ENCODE assay signal across 8 mouse cellular contexts in the genomic region with DNA sequence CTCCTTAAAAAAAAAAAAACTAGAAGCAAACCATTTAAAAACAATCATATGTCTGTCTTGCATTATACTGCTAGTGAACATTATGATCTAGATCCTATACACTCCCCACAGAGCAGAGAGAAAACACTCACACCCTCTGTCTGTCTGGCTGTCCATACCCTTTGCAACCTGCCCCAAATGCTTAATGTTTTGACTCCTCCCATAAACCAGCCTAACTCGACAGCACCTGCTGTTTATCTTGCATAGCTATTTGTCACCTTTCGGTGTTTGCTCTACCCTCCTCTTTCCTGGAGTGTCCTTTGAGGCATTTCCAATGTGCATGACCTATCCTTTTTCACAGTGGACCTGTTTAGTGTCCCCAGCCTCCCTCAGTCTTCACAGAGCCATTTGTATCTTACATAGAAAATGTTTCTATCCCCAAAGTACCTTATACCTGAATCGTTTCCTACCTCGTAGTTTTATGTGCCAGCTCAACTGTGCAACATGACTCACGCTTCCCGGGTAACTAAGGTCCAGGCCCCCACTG. TPM values are rescaled to one million over a fixed set of nuclear protein-coding genes. Genes with fewer than 3 reads are reported as not detected.
DNase-seq lines count a peak whose midpoint lies in the region; ATAC-seq and TF ChIP-seq lines count a peak whose summit lies in the region.

No protein-coding gene starts in this region.

- peak overlapping the region; percentile 96 for H3K4me2 ChIP-seq in heart, postnatal 0 days (ENCODE audit: low read depth, low read length)
- peak overlapping the region; percentile 81 for H3K4me2 ChIP-seq in hindbrain, embryonic 14.5 days (replicated peaks)
- H3K4me2 ChIP-seq in midbrain, embryonic 12.5 days (replicated peaks), result peak overlapping the region; percentile 72

- H3K4me1 ChIP-seq in heart, postnatal 0 days (ENCODE audit: control insufficient read depth, insufficient read depth), result peaks cover 10% of the 10 kb centered on the region; the same call in 1 of the 2 replicates
- H3K4me1 ChIP-seq in hindbrain, embryonic 14.5 days (replicated peaks; ENCODE audit: control insufficient read depth, insufficient read depth, low read length), result peaks cover 10% of the 10 kb centered on the region
- H3K4me1 ChIP-seq in midbrain, embryonic 12.5 days, result peaks cover 14% of the 10 kb centered on the region

- no peak for TF ChIP-seq CTCF in heart, postnatal 0 days (IDR thresholded peaks at IDR 0.05; ENCODE audit: low read depth)

- DNase-seq in heart, postnatal 0 days (ENCODE audit: low spot score), result no peak
- DNase-seq in heart, adult 8-10 months (ENCODE audit: low spot score), result no peak
- peak; percentile 38 for DNase-seq in c-Kit-positive CD71-positive TER-119-positive erythroid progenitor cells, embryonic 14.5 days (ENCODE audit: low spot score)
- no peak for DNase-seq in hindbrain, embryonic 14.5 days (ENCODE audit: low spot score)
- no peak for DNase-seq in adrenal gland, postnatal 4 days (ENCODE audit: low spot score in 2 of 2)
- DNase-seq in spleen, adult 12 weeks (ENCODE audit: low spot score), result no peak

- no peak overlapping the region for H3K27ac ChIP-seq in heart, postnatal 0 days (ENCODE audit: low read depth)
- H3K27ac ChIP-seq in hindbrain, embryonic 14.5 days, result no peak overlapping the region
- peak overlapping the region; percentile 58; the same call in 1 of the 2 replicates for H3K27ac ChIP-seq in midbrain, embryonic 12.5 days (replicated peaks)

- no peak for ATAC-seq in heart, postnatal 0 days (ENCODE audit: insufficient read depth, low read depth)
- ATAC-seq in hindbrain, embryonic 14.5 days (ENCODE audit: low FRiP score), result peak; percentile 36
- peak; percentile 35; the same call in 1 of the 2 replicates for ATAC-seq in midbrain, embryonic 12.5 days (ENCODE audit: low FRiP score, low read depth)
- ATAC-seq in monocyte, adult 5-6 weeks (replicated peaks; ENCODE audit: insufficient number of reproducible peaks, low FRiP score, low TSS enrichment, poor library complexity, severe bottlenecking), result no peak

- H3K9me3 ChIP-seq in heart, postnatal 0 days (replicated peaks; ENCODE audit: control insufficient read depth, low read length), result no peaks in the 10 kb centered on the region
- no peaks in the 10 kb centered on the region for H3K9me3 ChIP-seq in hindbrain, embryonic 14.5 days (ENCODE audit: control insufficient read depth, low read length)
- H3K9me3 ChIP-seq in midbrain, embryonic 12.5 days, result no peaks in the 10 kb centered on the region

- peak overlapping the region; percentile 81 for H3K4me3 ChIP-seq in heart, postnatal 0 days (ENCODE audit: low read depth, low read length)
- peak overlapping the region; percentile 70 for H3K4me3 ChIP-seq in hindbrain, embryonic 14.5 days (replicated peaks; ENCODE audit: low read length)
- H3K4me3 ChIP-seq in midbrain, embryonic 12.5 days, result peak overlapping the region; percentile 68

- TF ChIP-seq EP300 in heart, postnatal 0 days (IDR thresholded peaks at IDR 0.05; ENCODE audit: low read depth), result no peak

- no peaks in the 10 kb centered on the region for H3K27me3 ChIP-seq in heart, postnatal 0 days (ENCODE audit: control insufficient read depth, insufficient read depth, low read length)
- H3K27me3 ChIP-seq in hindbrain, embryonic 14.5 days (ENCODE audit: control insufficient read depth, insufficient read depth, low read length), result no peaks in the 10 kb centered on the region
- no peaks in the 10 kb centered on the region for H3K27me3 ChIP-seq in midbrain, embryonic 12.5 days

- 11% methylated on average over 6 of the region's 6 CpGs for WGBS in heart, postnatal 0 days
- 12% methylated on average over 6 of the region's 6 CpGs for WGBS in hindbrain, embryonic 14.5 days
- WGBS in midbrain, embryonic 12.5 days, result 13% methylated on average over 6 of the region's 6 CpGs

- peak overlapping the region; percentile 83 for H3K9ac ChIP-seq in heart, postnatal 0 days (replicated peaks; ENCODE audit: low read depth, low read length)
- peak overlapping the region; percentile 91 for H3K9ac ChIP-seq in hindbrain, embryonic 14.5 days
- H3K9ac ChIP-seq in midbrain, embryonic 12.5 days (replicated peaks), result peak overlapping the region; percentile 69

- H3K36me3 ChIP-seq in heart, postnatal 0 days (replicated peaks; ENCODE audit: control insufficient read depth, insufficient read depth, low read length), result 0 out of 2 replicates have a peak, but pooled peaks cover 5% of the 10 kb centered on the region
- H3K36me3 ChIP-seq in hindbrain, embryonic 14.5 days (replicated peaks; ENCODE audit: control insufficient read depth, insufficient read depth), result peaks cover 13% of the 10 kb centered on the region
- H3K36me3 ChIP-seq in midbrain, embryonic 12.5 days, result peaks cover 19% of the 10 kb centered on the region

RNA-seq across cellular contexts. Expression of a gene that starts 0.4 kb away (rescaled TPM):
- 81.9 and 98.4 TPM in 2 replicates for total RNA-seq in heart, postnatal 0 days (2014; rRNA removed; ENCODE audit: low replicate concordance)
- polyA plus RNA-seq in heart, postnatal 0 days (2015; fragmentation: Nextera tagmentation; extraction: Ambion mirVana), result 132 and 138 TPM in 2 replicates
- total RNA-seq in heart, adult 8-10 months (2022), result 10 to 100 TPM; 48.4 to 59.4 (median 52.4) TPM
- polyA plus RNA-seq in hindbrain, embryonic 14.5 days (2014; fragmentation: Nextera tagmentation; extraction: Ambion mirVana), result 255 and 259 TPM in 2 replicates
- polyA plus RNA-seq in midbrain, embryonic 12.5 days (2016; fragmentation: Nextera tagmentation; extraction: Ambion mirVana), result 219 and 231 TPM in 2 replicates
- 5.0 to 6.9 TPM in 2 of 3 replicates, not detected in the other for total RNA-seq in monocyte, adult 5-6 weeks (2017)
- 10 to 100 TPM; 39.7 to 41.1 TPM for total RNA-seq in adrenal gland, postnatal 4 days (2021)

RNA-seq across cellular contexts. Expression of a gene that starts 18.2 kb away (rescaled TPM):
- not detected in 2 replicates for total RNA-seq in heart, postnatal 0 days (2014; rRNA removed; ENCODE audit: low replicate concordance)
- polyA plus RNA-seq in heart, postnatal 0 days (2015; fragmentation: Nextera tagmentation; extraction: Ambion mirVana), result not detected in 2 replicates
- total RNA-seq in heart, adult 8-10 months (2022), result not detected
- not detected in 2 replicates for polyA plus RNA-seq in hindbrain, embryonic 14.5 days (2014; fragmentation: Nextera tagmentation; extraction: Ambion mirVana)
- not detected in 2 replicates for polyA plus RNA-seq in midbrain, embryonic 12.5 days (2016; fragmentation: Nextera tagmentation; extraction: Ambion mirVana)
- total RNA-seq in monocyte, adult 5-6 weeks (2017), result not detected in 3 replicates
- not detected for total RNA-seq in adrenal gland, postnatal 4 days (2021)

RNA-seq across cellular contexts. Expression of a gene that starts 36.4 kb away (rescaled TPM):
- total RNA-seq in heart, postnatal 0 days (2014; rRNA removed; ENCODE audit: low replicate concordance), result 51.2 and 62.3 TPM in 2 replicates
- 33.3 and 35.0 TPM in 2 replicates for polyA plus RNA-seq in heart, postnatal 0 days (2015; fragmentation: Nextera tagmentation; extraction: Ambion mirVana)
- total RNA-seq in heart, adult 8-10 months (2022), result 100 to 1,000 TPM in 1 of 4 experiments, 10 to 100 TPM in 3; 87.6 to 100 (median 91.6) TPM
- polyA plus RNA-seq in hindbrain, embryonic 14.5 days (2014; fragmentation: Nextera tagmentation; extraction: Ambion mirVana), result 45.8 and 54.6 TPM in 2 replicates
- 72.7 and 79.8 TPM in 2 replicates for polyA plus RNA-seq in midbrain, embryonic 12.5 days (2016; fragmentation: Nextera tagmentation; extraction: Ambion mirVana)
- not detected in 3 replicates for total RNA-seq in monocyte, adult 5-6 weeks (2017)
- 10 to 100 TPM; 68.4 to 78.5 TPM for total RNA-seq in adrenal gland, postnatal 4 days (2021)

RNA-seq across cellular contexts. Expression of a gene that starts 48.3 kb away (rescaled TPM):
- 17.9 and 20.3 TPM in 2 replicates for total RNA-seq in heart, postnatal 0 days (2014; rRNA removed; ENCODE audit: low replicate concordance)
- 11.5 and 12.9 TPM in 2 replicates for polyA plus RNA-seq in heart, postnatal 0 days (2015; fragmentation: Nextera tagmentation; extraction: Ambion mirVana)
- 1 to 10 TPM; 3.4 to 6.0 (median 5.0) TPM for total RNA-seq in heart, adult 8-10 months (2022)
- polyA plus RNA-seq in hindbrain, embryonic 14.5 days (2014; fragmentation: Nextera tagmentation; extraction: Ambion mirVana), result 8.1 and 9.3 TPM in 2 replicates
- 10.0 and 12.2 TPM in 2 replicates for polyA plus RNA-seq in midbrain, embryonic 12.5 days (2016; fragmentation: Nextera tagmentation; extraction: Ambion mirVana)
- total RNA-seq in monocyte, adult 5-6 weeks (2017), result not detected in 3 replicates
- total RNA-seq in adrenal gland, postnatal 4 days (2021), result 10 to 100 TPM in 1 of 2 experiments, 1 to 10 TPM in 1; 9.0 to 11.0 TPM

Comparison
In these comparisons a context has a peak if more than half of its experiments do, and no peak if none do; other contexts are left out.
1. ATAC-seq: peak in hindbrain, embryonic 14.5 days (single experiment) and midbrain, embryonic 12.5 days (single experiment); none in heart, postnatal 0 days (single experiment) and monocyte, adult 5-6 weeks (single experiment).
2. RNA of a gene that starts 36.4 kb away (total RNA-seq): 87.6 to 100 TPM in heart, adult 8-10 months, 68.4 to 78.5 TPM in adrenal gland, postnatal 4 days and 51.2 to 62.3 TPM in heart, postnatal 0 days; not detected in monocyte, adult 5-6 weeks; every median in the first group is over 10 times any median in the second.
3. Peak in every context shown above with its lines, with median percentiles within 50 percentile points of each other: H3K4me2 ChIP-seq, H3K4me3 ChIP-seq and H3K9ac ChIP-seq.